Mouse (Mus musculus): ENCODE measurements around the gene Pard3b.

Gene Pard3b

GRCm38 (mm10) chr1:62511681-62512080 lies 873.1 kb downstream of the Pard3b start:
- no peak for DNase-seq

GRCm38 (mm10) chr1:62518621-62519213 lies 880.1 kb downstream of the Pard3b start:
- DNase-seq, result no peak

GRCm38 (mm10) chr1:62521368-62521767 lies 882.7 kb downstream of the Pard3b start:
- DNase-seq, result no peak

- no peak for DNase-seq
Observed at GRCm38 (mm10) chr1:62522761-62523160, 884.1 kb downstream of the Pard3b start.

GRCm38 (mm10) chr1:62527788-62528187 lies 889.2 kb downstream of the Pard3b start:
- DNase-seq, result no peak

GRCm38 (mm10) chr1:62529941-62530340 lies 891.3 kb downstream of the Pard3b start:
- no peak for DNase-seq

GRCm38 (mm10) chr1:62532426-62533126 lies 894.0 kb downstream of the Pard3b start:
- no peak for DNase-seq

- no peak for DNase-seq
Observed at GRCm38 (mm10) chr1:62548953-62549352, 910.3 kb downstream of the Pard3b start.

GRCm38 (mm10) chr1:62550546-62550945 lies 911.9 kb downstream of the Pard3b start:
- no peak for DNase-seq

GRCm38 (mm10) chr1:62551516-62551915 lies 912.9 kb downstream of the Pard3b start:
- DNase-seq, result no peak

- DNase-seq, result no peak
Observed at GRCm38 (mm10) chr1:62555838-62556237, 917.2 kb downstream of the Pard3b start.

- no peak for DNase-seq
Observed at GRCm38 (mm10) chr1:62562987-62563386, 924.4 kb downstream of the Pard3b start.

GRCm38 (mm10) chr1:62564245-62565119 lies 925.9 kb downstream of the Pard3b start:
- DNase-seq, result no peak

GRCm38 (mm10) chr1:62565120-62565809 lies 926.6 kb downstream of the Pard3b start:
- no peak for DNase-seq

- DNase-seq, result no peak
Observed at GRCm38 (mm10) chr1:62566596-62566995, 928.0 kb downstream of the Pard3b start.

- no peak for DNase-seq
Observed at GRCm38 (mm10) chr1:62576939-62577590, 938.4 kb downstream of the Pard3b start.

- no peak for DNase-seq
Observed at GRCm38 (mm10) chr1:62579024-62579765, 940.6 kb downstream of the Pard3b start.

- no peak for DNase-seq
Observed at GRCm38 (mm10) chr1:62580314-62580935, 941.8 kb downstream of the Pard3b start.

GRCm38 (mm10) chr1:62582476-62582875 lies 943.9 kb downstream of the Pard3b start:
- no peak for DNase-seq

- DNase-seq, result no peak
Observed at GRCm38 (mm10) chr1:62587536-62587935, 948.9 kb downstream of the Pard3b start.

GRCm38 (mm10) chr1:62591296-62592031 lies 952.8 kb downstream of the Pard3b start:
- no peak for DNase-seq
